Comparison of ENCODE assay signal across 16 mouse cellular contexts in genomic region chr4:105956516-105956915, GRCm38 (mm10).
A peak's percentile ranks its signal among the peaks of the same experiment; 100 is the strongest.
DNase-seq lines count a peak whose midpoint lies in the region.
"Had no signal": no experiment of that assay in that cellular context is flagged by ENCODE, and none has a peak within 500 bp of the region (broad histone marks: within the 10 kb centered on the region; RNA-seq: fewer than 3 reads in every experiment).

No protein-coding gene starts in this region.

- peak; percentile 14 for DNase-seq in heart, adult 11 months
- no peak for DNase-seq in heart, adult 8-10 months (ENCODE audit: low spot score)
- DNase-seq in retina, embryonic 14.5 days (ENCODE audit: low spot score): peak; percentile 59
- peak; percentile 72 for DNase-seq in retina, postnatal 1 day
- no peak for DNase-seq in spleen, postnatal 14 days (ENCODE audit: low spot score in 2 of 2)
- no peak for DNase-seq in adrenal gland, adult 2 months
- DNase-seq: adrenal gland, adult 8-10 months; adrenal gland, postnatal 10 days; adrenal gland, postnatal 14 days; adrenal gland, postnatal 25 days; adrenal gland, postnatal 36 days; B cell, adult 2 months; cerebellum, adult 11 months; cerebellum, adult 11-12 months; cerebellum, adult 18-20 months; cerebellum, adult 2 months had no signal

Comparison
In these comparisons a context has a peak if more than half of its experiments do, and no peak if none do; other contexts are left out.
1. DNase-seq: peak in heart, adult 11 months (single experiment), retina, embryonic 14.5 days (single experiment) and retina, postnatal 1 day (single experiment); none in heart, adult 8-10 months (single experiment), spleen, postnatal 14 days (0 of 2) and adrenal gland, adult 2 months (single experiment).